Mouse (Mus musculus) R1 (cell line): Measurements from ENCODE around the gene Fam240a.
A peak's percentile ranks its signal among the peaks of the same experiment; 100 is the strongest.

Experiments
- DNase-seq: peaks from one replicate; pipeline ENCODE4 v3.0.0-alpha.2; 2018; ENCODE audit warnings: low read depth, low spot score

The Fam240a gene

GRCm38 (mm10) chr9:110916786-110917185, at the start of gene Fam240a:
Gene Fam240a (minus strand): TSS chr9:110916861.
- no peak for DNase-seq

DNA sequence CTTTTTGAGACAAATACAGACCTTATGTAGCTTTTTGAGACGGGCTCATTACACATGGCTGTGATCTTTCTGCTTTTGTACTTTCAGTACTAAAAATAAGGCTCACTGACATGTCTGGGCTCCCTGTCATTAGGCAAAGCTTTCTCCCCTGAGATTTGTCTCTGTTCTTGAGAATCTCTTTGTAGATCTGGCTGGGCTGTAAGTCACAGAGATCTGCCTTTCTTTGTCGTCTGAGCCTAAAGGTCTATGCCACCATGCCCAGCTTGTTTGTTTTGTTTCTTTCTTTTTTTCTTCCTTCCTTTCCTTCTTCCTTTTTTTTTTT, 49.2 kb upstream of the Fam240a start:
- no peak for DNase-seq

- peak; percentile 96 for DNase-seq
These were observed 48.6 kb upstream of the Fam240a start for GRCm38 (mm10) chr9:110965062-110965909.

- DNase-seq = no peak
These were observed 47.0 kb upstream of the Fam240a start for GRCm38 (mm10) chr9:110963566-110964115.

DNA sequence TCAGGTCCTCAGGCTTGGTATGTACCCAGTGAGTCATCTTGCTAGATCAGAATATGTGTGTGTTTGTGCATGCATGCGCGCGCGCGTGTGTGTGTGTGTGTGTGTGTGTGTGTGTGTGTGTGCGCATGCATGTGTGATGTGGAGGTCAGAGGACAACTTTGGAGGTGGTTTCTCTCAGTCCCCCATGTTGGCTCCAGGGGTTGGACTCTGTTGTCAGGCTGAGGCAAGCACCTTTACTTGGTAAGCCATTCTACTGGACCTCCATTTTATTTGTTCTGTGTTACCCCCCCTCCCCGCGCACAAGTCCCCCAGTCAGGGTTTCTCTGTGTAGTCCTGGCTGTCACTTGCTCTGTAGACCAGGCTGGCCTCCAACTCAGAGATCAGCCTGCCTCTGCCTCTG, 44.7 kb upstream of the Fam240a start:
- no peak for DNase-seq

GRCm38 (mm10) chr9:110960230-110961149, 43.8 kb upstream of the Fam240a start:
- peak; percentile 92 for DNase-seq

- DNase-seq = no peak
These were observed 43.0 kb upstream of the Fam240a start for GRCm38 (mm10) chr9:110959669-110960068.

GRCm38 (mm10) chr9:110955962-110956361, 39.3 kb upstream of the Fam240a start:
- DNase-seq = no peak

DNA sequence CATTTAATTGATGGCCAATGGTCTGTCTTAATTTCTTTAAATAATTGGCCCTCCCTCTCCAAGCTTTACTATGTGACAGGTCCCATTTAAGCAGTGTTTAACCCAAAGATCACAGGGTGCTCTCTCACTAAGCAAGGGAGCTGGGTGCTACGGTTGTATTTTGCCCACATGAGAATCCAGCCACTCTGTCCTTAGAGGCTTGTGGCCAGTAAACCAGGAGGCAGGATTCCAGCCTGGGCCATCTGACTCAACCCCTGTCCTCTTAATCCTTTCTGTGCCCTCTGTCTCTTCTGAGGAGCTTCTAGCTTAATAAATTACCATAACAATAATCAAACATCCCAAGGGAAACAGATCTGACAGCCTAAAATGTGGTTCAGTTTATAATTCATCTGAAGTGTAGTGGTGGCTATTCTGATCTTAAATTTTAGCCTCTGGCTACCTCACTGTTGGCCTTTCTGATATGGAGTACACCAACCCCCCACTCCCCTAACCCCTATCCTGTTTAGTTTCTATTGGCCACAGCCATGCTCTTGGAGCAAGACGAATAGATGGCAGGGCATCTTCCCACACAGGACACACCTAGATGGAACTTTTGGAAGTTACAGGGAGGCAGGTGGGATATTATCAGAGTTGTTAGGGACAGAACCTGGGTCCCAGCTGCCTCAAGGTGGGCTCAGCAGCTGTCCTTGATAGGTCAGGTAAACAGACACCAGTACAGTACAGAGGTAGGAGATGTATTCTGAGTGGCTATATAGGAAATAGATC, 38.2 kb upstream of the Fam240a start:
- no peak for DNase-seq

DNA sequence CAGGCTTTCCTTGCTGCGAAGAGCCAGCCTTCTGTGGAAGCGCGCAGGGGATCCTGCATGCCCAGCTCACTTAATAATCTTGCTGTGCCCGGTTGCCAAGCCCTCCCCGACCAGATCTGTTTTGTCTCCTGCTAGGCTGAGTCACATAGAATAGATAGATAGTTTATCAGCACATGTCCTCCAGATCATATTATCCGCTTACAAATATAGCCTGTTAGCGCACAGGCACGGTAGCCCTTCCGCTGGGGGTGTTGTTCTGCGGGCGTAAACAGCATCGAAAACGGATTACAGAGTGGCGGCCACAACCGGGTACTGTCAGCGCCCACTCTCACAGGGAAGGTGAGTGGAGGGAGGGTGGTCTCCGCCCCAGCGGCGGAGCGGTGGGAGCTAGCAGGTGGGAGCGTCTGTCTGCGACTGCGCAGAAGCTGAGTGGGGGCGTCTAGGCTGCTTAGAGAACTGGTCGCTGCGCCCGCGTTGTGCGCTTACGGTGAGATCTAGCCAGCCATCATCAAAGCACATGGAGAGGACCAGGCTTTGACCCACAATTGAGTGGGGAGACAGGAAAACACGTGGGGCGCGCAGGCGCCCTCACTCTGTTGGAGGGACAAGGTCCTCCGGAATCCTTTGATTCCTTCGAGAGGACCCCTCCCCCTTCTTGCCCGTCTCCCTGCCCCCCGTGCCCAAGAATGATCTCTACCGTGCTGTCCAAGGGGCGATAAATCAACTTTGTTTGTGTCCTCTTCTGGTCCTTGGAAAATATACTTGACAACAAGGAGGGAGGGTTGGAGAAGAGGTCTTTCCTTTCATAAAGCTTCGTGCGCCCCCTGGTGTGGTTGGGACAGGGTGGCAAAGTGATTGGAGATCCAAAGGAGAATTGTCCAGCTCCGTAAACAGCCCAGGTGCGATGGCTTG, 37.1 kb upstream of the Fam240a start:
- DNase-seq = peak; percentile 81

DNA sequence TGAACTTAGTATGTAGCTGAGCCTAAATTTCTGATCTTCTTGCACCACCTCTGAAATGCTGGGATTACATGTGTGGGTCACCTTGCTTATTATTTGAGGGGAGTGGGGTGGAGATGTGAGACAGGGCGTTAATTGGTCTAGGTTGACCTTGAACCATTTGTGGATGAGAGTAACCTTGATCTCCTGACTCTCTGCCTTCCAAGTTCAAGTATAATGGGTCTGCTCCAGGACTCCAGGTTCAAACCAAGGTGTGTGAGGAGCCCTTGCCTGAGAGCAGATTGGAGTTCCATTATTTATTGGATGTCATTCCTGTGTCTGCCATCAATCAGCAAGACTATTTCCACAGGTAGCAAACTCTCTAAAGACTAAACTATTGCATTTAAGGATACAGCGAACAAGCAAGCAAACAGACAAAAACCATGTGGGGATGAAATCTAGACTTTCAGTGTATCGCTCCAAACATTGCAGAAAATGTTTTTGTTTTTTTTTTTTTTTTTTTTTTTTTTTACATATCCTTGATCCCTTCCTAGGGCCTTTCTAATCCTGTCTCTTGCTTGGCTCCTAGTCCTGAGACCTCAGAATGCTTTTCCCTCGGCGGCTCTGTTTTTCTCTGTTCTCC, 36.4 kb upstream of the Fam240a start:
- DNase-seq = peak; percentile 74

GRCm38 (mm10) chr9:110952398-110952797, 35.7 kb upstream of the Fam240a start:
- peak; percentile 60 for DNase-seq

DNA sequence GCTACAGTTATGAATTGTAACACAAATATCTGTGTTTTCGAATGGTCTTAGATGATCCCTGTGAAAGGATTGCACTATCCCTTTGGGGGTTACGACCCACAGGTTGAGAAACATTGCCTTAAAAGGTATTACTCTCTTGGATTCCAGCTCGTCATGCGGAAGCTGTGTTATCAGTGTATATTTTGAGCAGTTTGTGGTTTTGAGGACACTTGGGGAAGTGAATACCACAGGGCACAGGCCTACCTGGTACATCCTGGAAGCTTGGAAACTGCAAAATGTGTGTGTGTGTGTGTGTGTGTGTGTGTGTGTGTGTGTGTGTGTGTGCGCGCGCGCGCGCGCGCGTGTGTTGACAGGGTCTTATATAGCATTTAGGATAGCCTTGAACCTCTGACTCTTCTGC, 35.2 kb upstream of the Fam240a start:
- DNase-seq = no peak

- peak; percentile 88 for DNase-seq
These were observed 34.7 kb upstream of the Fam240a start, which contains the start of gene Lrrc2 for GRCm38 (mm10) chr9:110951397-110951796. Gene Lrrc2 (plus strand): TSS chr9:110951545.

- no peak for DNase-seq
These were observed 33.4 kb upstream of the Fam240a start for GRCm38 (mm10) chr9:110950109-110950508.

DNA sequence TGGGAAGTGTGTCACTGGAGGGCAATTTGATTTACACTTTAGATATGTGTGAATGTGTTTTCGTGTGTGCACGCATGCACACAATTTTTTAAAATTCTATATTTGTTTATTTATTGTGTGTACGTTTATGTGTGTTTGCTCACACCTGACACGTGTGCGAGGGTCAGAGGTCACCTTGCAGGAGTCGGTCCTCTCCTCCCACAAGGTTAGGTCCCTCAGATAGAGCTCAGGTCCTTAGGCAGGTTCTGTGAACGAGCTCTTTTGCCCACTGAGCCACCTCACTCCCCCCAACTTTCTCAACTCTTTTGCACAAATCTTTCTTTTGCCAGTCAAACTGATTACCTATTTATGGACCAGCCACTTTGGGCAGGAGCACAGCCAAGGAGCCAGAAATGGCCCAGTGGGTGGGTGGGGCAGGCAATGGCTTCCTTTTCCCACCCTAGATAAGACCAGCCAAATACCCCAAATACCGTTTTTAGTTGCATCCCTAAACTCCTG, 32.2 kb upstream of the Fam240a start:
- DNase-seq = no peak

GRCm38 (mm10) chr9:110947900-110948299, 31.2 kb upstream of the Fam240a start:
- peak; percentile 95 for DNase-seq

GRCm38 (mm10) chr9:110947261-110947661, 30.6 kb upstream of the Fam240a start:
- DNase-seq = peak; percentile 99

DNA sequence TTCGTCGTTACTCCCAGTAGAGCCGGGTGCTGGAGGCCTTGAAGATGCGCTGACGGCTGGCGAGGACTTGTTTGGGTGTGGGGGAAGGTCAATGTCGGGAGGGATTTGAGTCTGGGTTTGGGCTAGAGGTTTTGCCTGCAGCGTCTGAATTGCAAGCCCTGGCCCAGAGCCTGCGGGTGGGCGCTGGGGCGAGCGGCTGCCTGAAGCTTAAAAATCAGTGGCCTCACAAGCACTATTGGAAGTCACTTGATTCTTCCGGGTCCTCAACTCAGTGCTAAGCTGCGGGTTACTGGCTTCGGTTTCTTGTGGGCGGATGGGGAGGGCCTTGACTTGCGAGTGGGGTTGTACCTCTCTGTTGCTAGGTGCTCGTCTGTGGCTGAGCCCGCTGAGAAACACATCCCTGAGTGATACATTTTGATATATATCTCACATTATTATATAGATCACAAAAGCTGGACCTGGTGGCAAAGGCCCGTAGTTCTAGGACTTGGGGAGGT, 29.9 kb upstream of the Fam240a start:
- DNase-seq = peak; percentile 94

GRCm38 (mm10) chr9:110945926-110946325, 29.3 kb upstream of the Fam240a start, which contains the start of gene Tdgf1:
Gene Tdgf1 (minus strand): TSS chr9:110946158.
- DNase-seq = peak; percentile 92
